Mouse (Mus musculus) spleen, adult 2 months (tissue): ENCODE results near the gene Stx16.

ENCODE experiments used
- CTCF ChIP-seq: fragments of 200-500 bp; IDR thresholded peaks from 2 replicates; pipeline ENCODE4 v1.5.1; 2011; ENCODE audit warnings: mild to moderate bottlenecking, inconsistent platforms; ENCODE audit not compliant: insufficient read depth, insufficient read length, insufficient replicate concordance; ENCODE audit errors: extremely low read depth
- POLR2A ChIP-seq: fragments of 200-500 bp; IDR thresholded peaks from 2 replicates; pipeline ENCODE4 v1.6.1; 2011; ENCODE audit warnings: low read depth, low read length, inconsistent platforms

GRCm38 (mm10) chr2:174112931-174113330, 36.8 kb downstream of the Stx16 start:
- TF ChIP-seq CTCF (no peak), POLR2A (no peak)
